Mouse (Mus musculus): Measurements from ENCODE around the gene H2-DMb2.

Gene H2-DMb2

GRCm38 (mm10) chr17:34118873-34119248 lies 24.2 kb upstream of the H2-DMb2 start:
- no peak for DNase-seq (ENCODE audit: low spot score)

GRCm38 (mm10) chr17:34119249-34120179 lies 23.6 kb upstream of the H2-DMb2 start, which contains the start of gene H2-DMa:
Gene H2-DMa (plus strand): TSS chr17:34119541.
- peak; percentile 99 for DNase-seq (ENCODE audit: low spot score)

- DNase-seq (ENCODE audit: low spot score), result peak; percentile 61
Observed at GRCm38 (mm10) chr17:34120180-34120723, 22.9 kb upstream of the H2-DMb2 start.

- peak; percentile 70 for DNase-seq (ENCODE audit: low spot score)
Observed at GRCm38 (mm10) chr17:34120814-34121171, 22.3 kb upstream of the H2-DMb2 start.

GRCm38 (mm10) chr17:34121172-34121878 lies 21.8 kb upstream of the H2-DMb2 start:
- DNase-seq (ENCODE audit: low spot score), result peak; percentile 47

- no peak for DNase-seq (ENCODE audit: low spot score)
Observed at GRCm38 (mm10) chr17:34121879-34122187, 21.3 kb upstream of the H2-DMb2 start.

GRCm38 (mm10) chr17:34122188-34122984 lies 20.7 kb upstream of the H2-DMb2 start, which contains the start of gene Brd2:
Gene Brd2 (minus strand): TSS chr17:34122634.
- peak; percentile 96 for DNase-seq (ENCODE audit: low spot score)

GRCm38 (mm10) chr17:34123111-34123510 lies 20.0 kb upstream of the H2-DMb2 start:
- no peak for DNase-seq (ENCODE audit: low spot score)

- DNase-seq (ENCODE audit: low spot score), result no peak
Observed at GRCm38 (mm10) chr17:34123518-34123917, 19.6 kb upstream of the H2-DMb2 start.

- no peak for DNase-seq (ENCODE audit: low spot score)
Observed at GRCm38 (mm10) chr17:34124649-34125048, 18.5 kb upstream of the H2-DMb2 start.

GRCm38 (mm10) chr17:34126826-34127420 lies 16.2 kb upstream of the H2-DMb2 start:
- no peak for DNase-seq (ENCODE audit: low spot score)

- DNase-seq (ENCODE audit: low spot score), result peak; percentile 74
Observed at GRCm38 (mm10) chr17:34127475-34127874, 15.6 kb upstream of the H2-DMb2 start.

GRCm38 (mm10) chr17:34128264-34128937 lies 14.7 kb upstream of the H2-DMb2 start:
- DNase-seq (ENCODE audit: low spot score), result peak; percentile 58

- DNase-seq (ENCODE audit: low spot score), result peak; percentile 52
Observed at GRCm38 (mm10) chr17:34128944-34129791, 13.9 kb upstream of the H2-DMb2 start.

- peak; percentile 54 for DNase-seq (ENCODE audit: low spot score)
Observed at GRCm38 (mm10) chr17:34130073-34130947, 12.8 kb upstream of the H2-DMb2 start.

- DNase-seq (ENCODE audit: low spot score), result no peak
Observed at GRCm38 (mm10) chr17:34131911-34132310, 11.2 kb upstream of the H2-DMb2 start.

- DNase-seq (ENCODE audit: low spot score), result no peak
Observed at GRCm38 (mm10) chr17:34133289-34133688, 9.8 kb upstream of the H2-DMb2 start.

- DNase-seq (ENCODE audit: low spot score), result no peak
Observed at GRCm38 (mm10) chr17:34134451-34134850, 8.7 kb upstream of the H2-DMb2 start.
